Mouse (Mus musculus) lung, postnatal 25 days (tissue): ENCODE data around the gene Sptb.
A peak's percentile ranks its signal among the peaks of the same experiment; 100 is the strongest.

ENCODE experiments used
- DNase-seq: peaks from one replicate; pipeline ENCODE4 v3.0.0; 2022; ENCODE audit warnings: low spot score

Sptb gene

GRCm38 (mm10) chr12:76540701-76541221 is 169.6 kb downstream of the Sptb start:
- DNase-seq = no peak

GRCm38 (mm10) chr12:76540169-76540568 is 170.2 kb downstream of the Sptb start:
- DNase-seq = no peak

- DNase-seq = peak; percentile 84
Observed at GRCm38 (mm10) chr12:76537434-76537833, 172.9 kb downstream of the Sptb start.

- no peak for DNase-seq
Observed at GRCm38 (mm10) chr12:76536591-76537153, 173.7 kb downstream of the Sptb start.

- DNase-seq = no peak
Observed at GRCm38 (mm10) chr12:76535471-76535900, 174.9 kb downstream of the Sptb start.

GRCm38 (mm10) chr12:76534641-76535283 is 175.6 kb downstream of the Sptb start:
- DNase-seq = no peak

GRCm38 (mm10) chr12:76534233-76534632 is 176.1 kb downstream of the Sptb start:
- DNase-seq = no peak

- DNase-seq = peak; percentile 59
Observed at GRCm38 (mm10) chr12:76533377-76534222, 176.7 kb downstream of the Sptb start.

- no peak for DNase-seq
Observed at GRCm38 (mm10) chr12:76532926-76533376, 177.4 kb downstream of the Sptb start.

GRCm38 (mm10) chr12:76531986-76532925 is 178.1 kb downstream of the Sptb start:
- DNase-seq = no peak

GRCm38 (mm10) chr12:76530580-76531139 is 179.7 kb downstream of the Sptb start, which contains the start of gene Plekhg3:
Plekhg3 (plus strand) TSS chr12:76530891.
- no peak for DNase-seq
